23 mouse cellular contexts compared by ENCODE assay signal in the genomic region with DNA sequence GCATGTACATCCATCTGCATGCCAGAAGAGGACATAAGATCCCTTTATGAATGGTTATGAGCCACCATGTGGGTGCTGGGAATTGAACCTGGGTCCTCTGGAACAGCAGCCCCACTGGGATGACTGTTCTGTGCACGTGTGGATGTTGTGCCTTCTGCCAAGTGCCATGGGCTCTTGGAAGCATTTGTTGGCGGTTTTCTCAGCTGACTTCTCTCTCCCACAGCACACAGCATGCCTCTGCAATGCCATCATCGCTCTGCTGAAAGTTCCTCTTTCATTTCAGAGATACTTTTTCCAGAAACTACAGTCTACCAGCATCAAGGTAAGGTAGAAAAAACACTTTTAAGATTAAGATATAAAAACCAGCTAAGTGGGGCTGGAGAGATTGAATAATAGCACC.
"Had no signal": no experiment of that assay in that cellular context is flagged by ENCODE, and none has a peak within 500 bp of the region (broad histone marks: within the 10 kb centered on the region; RNA-seq: fewer than 3 reads in every experiment).

No protein-coding gene starts in this region.

- H3K27me3 ChIP-seq: limb, embryonic 13.5 days; liver, embryonic 12.5 days; liver, embryonic 15.5 days; lung, embryonic 15.5 days; midbrain, embryonic 12.5 days; midbrain, embryonic 15.5 days; neural tube, embryonic 12.5 days; neural tube, embryonic 15.5 days had no signal

- H3K4me2 ChIP-seq: limb, embryonic 13.5 days; liver, embryonic 12.5 days; liver, embryonic 15.5 days; lung, embryonic 15.5 days; midbrain, embryonic 12.5 days; midbrain, embryonic 15.5 days; neural tube, embryonic 12.5 days; neural tube, embryonic 15.5 days had no signal

- H3K9me3 ChIP-seq: limb, embryonic 10.5 days; limb, embryonic 13.5 days; liver, embryonic 12.5 days; liver, embryonic 15.5 days; lung, embryonic 15.5 days; midbrain, embryonic 12.5 days; midbrain, embryonic 15.5 days; neural tube, embryonic 12.5 days; neural tube, embryonic 15.5 days had no signal

- ATAC-seq: liver, embryonic 12.5 days; midbrain, embryonic 15.5 days had no signal

- H3K9ac ChIP-seq: limb, embryonic 13.5 days; liver, embryonic 12.5 days; liver, embryonic 15.5 days; lung, embryonic 15.5 days; midbrain, embryonic 12.5 days; midbrain, embryonic 15.5 days; neural tube, embryonic 12.5 days; neural tube, embryonic 15.5 days had no signal

- H3K4me1 ChIP-seq: limb, embryonic 10.5 days; limb, embryonic 13.5 days; liver, embryonic 12.5 days; liver, embryonic 15.5 days; lung, embryonic 15.5 days; midbrain, embryonic 12.5 days; midbrain, embryonic 15.5 days; neural tube, embryonic 12.5 days; neural tube, embryonic 15.5 days had no signal

- H3K27ac ChIP-seq: limb, embryonic 10.5 days; limb, embryonic 13.5 days; liver, embryonic 12.5 days; liver, embryonic 15.5 days; lung, embryonic 15.5 days; midbrain, embryonic 12.5 days; midbrain, embryonic 15.5 days; neural tube, embryonic 12.5 days; neural tube, embryonic 15.5 days; stomach, postnatal 0 days had no signal

- DNase-seq: kidney, adult 8-10 months; kidney, postnatal 14 days; kidney, postnatal 4 days; liver; lung, adult 18-20 months; lung, postnatal 10 days; lung, postnatal 36 days; right cerebral cortex, adult 18-20 months; right cerebral cortex, postnatal 14 days; right cerebral cortex, postnatal 4 days; thymus, adult 2 months; thymus, postnatal 14 days; thymus, postnatal 4 days had no signal

- H3K4me3 ChIP-seq: limb, embryonic 10.5 days; limb, embryonic 13.5 days; liver, embryonic 12.5 days; liver, embryonic 15.5 days; lung, embryonic 15.5 days; midbrain, embryonic 12.5 days; midbrain, embryonic 15.5 days; neural tube, embryonic 12.5 days; neural tube, embryonic 15.5 days had no signal
